Mouse (Mus musculus) olfactory bulb, adult 2 months (tissue): ENCODE data around the gene Hist1h1d. TPM values are rescaled to one million over a fixed set of nuclear protein-coding genes. Genes with fewer than 3 reads are reported as not detected.
"Not testable (repeated sequence)": the region's sequence is repeated elsewhere in the genome, so short reads cannot be mapped to it uniquely, and the experiment has no call there.

Source experiments
- H3K27ac ChIP-seq: fragments of 200-500 bp; 2 replicates; pipeline ENCODE4 v1.5.1; 2012; ENCODE audit warnings: low read depth, low read length; ENCODE audit not compliant: insufficient read depth
- H3K4me1 ChIP-seq: fragments of 200-500 bp; 2 replicates; pipeline ENCODE4 v1.6.1; 2012; ENCODE audit warnings: low read length; ENCODE audit not compliant: control insufficient read depth, insufficient read depth
- H3K4me3 ChIP-seq: fragments of 200-500 bp; 2 replicates; pipeline ENCODE4 v1.5.1; 2012; ENCODE audit warnings: mild to moderate bottlenecking, low read depth, low read length, moderate library complexity; ENCODE audit not compliant: insufficient read depth
- CTCF ChIP-seq: fragments of 200-500 bp; IDR thresholded peaks from 2 replicates; pipeline ENCODE4 v1.5.1; 2012; ENCODE audit warnings: low read depth, mild to moderate bottlenecking, low read length, moderate library complexity; ENCODE audit not compliant: insufficient read depth
- POLR2A ChIP-seq: fragments of 200-500 bp; IDR thresholded peaks from 2 replicates; pipeline ENCODE4 v1.6.1; 2012; ENCODE audit warnings: mild to moderate bottlenecking, low read depth, low read length, moderate library complexity; ENCODE audit not compliant: insufficient read depth
- WGBS: fragments of 180-500 bp; shearing (Covaris S2); methylation state at CpG from one replicate; pipeline ENCODE4 v1.1.7; 2018; 5-methylcytosine and 5-hydroxymethylcytosine counted together
- polyA plus RNA-seq: library from polyadenylated mRNA; stranded (reverse); fragments of >200 nt; gene quantifications from 2 replicates; pipeline ENCODE4 v1.2.4, GENCODE M21; 2012; ENCODE audit warnings: low replicate concordance; ENCODE audit not compliant: missing spikeins, insufficient read depth, insufficient read length

The Hist1h1d gene
- polyA plus RNA-seq, 1 experiment = not detected

- peaks cover 12% of the 10 kb centered on the region for H3K4me1 ChIP-seq
- WGBS = under 1% methylated on average over 15 of the region's 15 CpGs
Measured at GRCm38 (mm10) chr13:23534368-23535131, 18.5 kb upstream of the Hist1h1d start.

GRCm38 (mm10) chr13:23535137-23536075 is 17.7 kb upstream of the Hist1h1d start, which contains the start of gene Hist1h3g:
TSS of gene Hist1h3g (plus strand) at chr13:23535422.
- WGBS = under 1% methylated on average over 54 of the region's 62 CpGs
- Histone ChIP-seq H3K4me3 (peak within 1 kb of the TSS; percentile 64), H3K4me1 (peaks cover 12% of the 10 kb centered on the region)
- not testable (repeated sequence) for H3K27ac ChIP-seq

More at GRCm38 (mm10) chr13:23534368-23535131, 18.5 kb upstream of the Hist1h1d start:
- Histone ChIP-seq H3K27ac (no peak overlapping the region), H3K4me3 (no peak overlapping the region)
- no peak for TF ChIP-seq POLR2A
- no peak for TF ChIP-seq CTCF

- H3K27ac ChIP-seq = no peak overlapping the region
- no peak for TF ChIP-seq CTCF
- TF ChIP-seq POLR2A = no peak
- 14% methylated on average over 7 of the region's 7 CpGs for WGBS
- peaks cover 12% of the 10 kb centered on the region for H3K4me1 ChIP-seq
- H3K4me3 ChIP-seq = no peak overlapping the region
Measured at GRCm38 (mm10) chr13:23536076-23536822, 16.8 kb upstream of the Hist1h1d start.

- peaks cover 12% of the 10 kb centered on the region for H3K4me1 ChIP-seq
- WGBS = 77% methylated on average over 3 of the region's 3 CpGs
- TF ChIP-seq CTCF (no peak), POLR2A (no peak)
- no peak overlapping the region for H3K27ac ChIP-seq
- H3K4me3 ChIP-seq = no peak overlapping the region
Measured at GRCm38 (mm10) chr13:23537006-23537710, 15.9 kb upstream of the Hist1h1d start.

DNA sequence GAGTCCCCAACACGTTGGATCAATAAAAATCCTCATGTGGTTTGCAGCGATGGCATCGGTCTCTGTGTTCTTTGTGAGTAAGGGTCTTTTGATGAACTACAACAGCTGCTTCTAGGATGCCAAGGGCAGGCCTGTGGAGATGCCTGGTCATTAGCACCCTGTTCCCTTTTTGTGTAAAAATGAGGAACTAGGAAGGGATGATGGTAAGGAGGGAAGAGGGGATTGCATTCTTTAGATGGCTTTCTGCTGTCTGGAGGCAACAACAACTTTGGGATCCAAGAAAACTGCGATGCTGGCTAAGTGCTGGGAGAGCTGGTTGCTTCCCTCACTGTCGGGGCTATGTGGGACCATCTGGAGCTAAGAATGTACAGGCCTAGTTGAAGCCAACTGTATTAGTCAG is 14.8 kb upstream of the Hist1h1d start:
- H3K27ac ChIP-seq = no peak overlapping the region
- no peak overlapping the region for H3K4me3 ChIP-seq
- TF ChIP-seq CTCF (no peak), POLR2A (no peak)
- H3K4me1 ChIP-seq = peaks cover 9% of the 10 kb centered on the region; the same call in 1 of the 2 replicates
- WGBS = 69% methylated on average over 5 of the region's 5 CpGs

- WGBS = 64% methylated on average over 1 of the region's 1 CpGs
- not testable (repeated sequence) for H3K27ac ChIP-seq, H3K4me3 ChIP-seq, H3K4me1 ChIP-seq
Measured at GRCm38 (mm10) chr13:23539821-23540220, 13.2 kb upstream of the Hist1h1d start.

DNA sequence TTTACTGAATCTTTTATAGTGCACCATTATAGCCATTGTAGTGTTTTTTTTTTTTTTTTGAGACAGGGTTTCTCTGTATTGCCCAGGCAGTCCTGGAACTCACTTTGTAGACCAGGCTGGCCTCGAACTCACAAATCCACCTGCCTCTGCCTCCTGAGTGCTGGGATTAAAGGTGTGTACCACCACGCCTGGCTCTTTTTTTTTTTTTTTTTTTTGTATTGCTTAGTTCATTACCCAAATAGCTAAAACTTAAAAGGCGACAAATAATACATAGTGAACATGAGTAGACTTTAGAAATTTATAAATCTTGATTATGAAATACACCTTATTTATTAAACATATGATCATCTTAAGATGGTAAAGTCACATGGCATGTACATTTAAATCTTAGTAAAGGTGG is 11.6 kb upstream of the Hist1h1d start:
- WGBS = 83% methylated on average over 3 of the region's 3 CpGs
- TF ChIP-seq POLR2A = no peak
- TF ChIP-seq CTCF = no peak
- Histone ChIP-seq H3K4me3 (no peak overlapping the region), H3K27ac (no peak overlapping the region), H3K4me1 (no peaks in the 10 kb centered on the region)

- 8% methylated on average over 3 of the region's 3 CpGs for WGBS
- Histone ChIP-seq H3K27ac (0 out of 2 replicates have a peak overlapping the region, but pooled peaks have one; percentile 40), H3K4me3 (peak overlapping the region; percentile 62)
- H3K4me1 ChIP-seq = not testable (repeated sequence)
Measured at GRCm38 (mm10) chr13:23542225-23542980, 10.7 kb upstream of the Hist1h1d start.

DNA sequence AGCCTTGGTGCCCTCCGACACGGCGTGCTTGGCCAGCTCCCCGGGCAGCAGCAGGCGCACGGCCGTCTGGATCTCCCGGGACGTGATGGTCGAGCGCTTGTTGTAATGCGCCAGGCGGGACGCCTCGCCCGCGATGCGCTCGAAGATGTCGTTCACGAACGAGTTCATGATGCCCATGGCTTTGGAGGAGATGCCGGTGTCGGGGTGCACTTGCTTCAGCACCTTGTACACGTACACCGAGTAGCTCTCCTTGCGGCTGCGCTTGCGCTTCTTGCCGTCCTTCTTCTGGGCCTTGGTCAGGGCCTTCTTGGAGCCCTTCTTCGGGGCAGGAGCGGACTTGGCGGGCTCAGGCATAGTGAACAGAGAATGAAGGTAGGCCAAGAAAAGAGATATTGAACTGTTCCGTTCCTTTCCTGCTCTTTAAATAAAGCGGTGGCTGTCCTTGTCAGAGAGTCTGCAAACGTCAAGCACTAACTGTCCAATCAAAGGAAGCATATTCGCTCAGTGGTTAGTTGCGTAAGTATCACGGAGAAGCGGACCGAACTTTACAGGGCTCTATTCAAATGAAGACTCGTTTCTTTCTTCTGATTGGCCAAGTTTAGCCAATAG is 10.0 kb upstream of the Hist1h1d start, which contains the start of gene Hist1h2bh:
Hist1h2bh (minus strand) TSS at position 394 of the 609 bp plus-strand sequence.
- Histone ChIP-seq H3K27ac (0 out of 2 replicates have a peak within 1 kb of the TSS, but pooled peaks have one; percentile 40), H3K4me3 (peak within 1 kb of the TSS; percentile 62)
- not testable (repeated sequence) for H3K4me1 ChIP-seq
- under 1% methylated on average over 42 of the region's 42 CpGs for WGBS
